ENCODE assay signal across 8 mouse cellular contexts in genomic region chr17:24839842-24840241, GRCm38 (mm10). TPM values are rescaled to one million over a fixed set of nuclear protein-coding genes. Genes with fewer than 3 reads are reported as not detected.
A peak's percentile ranks its signal among the peaks of the same experiment; 100 is the strongest.
DNase-seq lines count a peak whose midpoint lies in the region; ATAC-seq lines count a peak whose summit lies in the region.

Gene Hagh (plus strand): TSS chr17:24840143.

- no peaks in the 10 kb centered on the region for H3K27me3 ChIP-seq in neural tube, embryonic 11.5 days (ENCODE audit: control insufficient read depth, insufficient read depth, low read length)
- H3K27me3 ChIP-seq in embryonic facial prominence, embryonic 14.5 days (replicated peaks; ENCODE audit: control insufficient read depth, insufficient read depth, low read length): no peaks in the 10 kb centered on the region
- peaks cover 4% of the 10 kb centered on the region; the same call in 1 of the 2 replicates for H3K27me3 ChIP-seq in heart, embryonic 14.5 days (ENCODE audit: control insufficient read depth, insufficient read depth, low read length)
- H3K27me3 ChIP-seq in neural tube, embryonic 12.5 days (replicated peaks): peaks cover 3% of the 10 kb centered on the region; the same call in 1 of the 2 replicates

- no peaks in the 10 kb centered on the region for H3K9me3 ChIP-seq in neural tube, embryonic 11.5 days (ENCODE audit: control insufficient read depth, low read length)
- H3K9me3 ChIP-seq in embryonic facial prominence, embryonic 14.5 days (ENCODE audit: control insufficient read depth, low read length): no peaks in the 10 kb centered on the region
- no peaks in the 10 kb centered on the region for H3K9me3 ChIP-seq in heart, embryonic 14.5 days (ENCODE audit: control insufficient read depth, low read length)
- H3K9me3 ChIP-seq in neural tube, embryonic 12.5 days: no peaks in the 10 kb centered on the region

- no peaks in the 10 kb centered on the region for H3K36me3 ChIP-seq in neural tube, embryonic 11.5 days (ENCODE audit: control insufficient read depth, insufficient read depth, low read length)
- no peaks in the 10 kb centered on the region for H3K36me3 ChIP-seq in embryonic facial prominence, embryonic 14.5 days (ENCODE audit: control insufficient read depth, insufficient read depth, low read length)
- no peaks in the 10 kb centered on the region for H3K36me3 ChIP-seq in heart, embryonic 14.5 days (ENCODE audit: control insufficient read depth, insufficient read depth, low read length)
- H3K36me3 ChIP-seq in neural tube, embryonic 12.5 days: no peaks in the 10 kb centered on the region

- DNase-seq in neural tube, embryonic 11.5 days (ENCODE audit: low spot score): no peak
- no peak for DNase-seq in neural tube, embryonic 10.5 days (ENCODE audit: extremely low spot score, low spot score)
- peak; percentile 50 for DNase-seq in embryonic facial prominence, embryonic 14.5 days (ENCODE audit: low spot score)
- peak in 1 of 2 experiments; percentile 58 for DNase-seq in left cerebral cortex, postnatal 25 days (ENCODE audit: low spot score in 2 of 2)
- no peak for DNase-seq in cerebellum, adult 11-12 months
- DNase-seq in cerebellum, adult 8-10 months: no peak

- 69% methylated on average over 8 of the region's 8 CpGs for WGBS in neural tube, embryonic 11.5 days
- WGBS in embryonic facial prominence, embryonic 14.5 days: 60% methylated on average over 8 of the region's 8 CpGs
- 42% methylated on average over 8 of the region's 8 CpGs for WGBS in heart, embryonic 14.5 days
- WGBS in neural tube, embryonic 12.5 days: 71% methylated on average over 8 of the region's 8 CpGs

- H3K9ac ChIP-seq in neural tube, embryonic 11.5 days (ENCODE audit: low read length): no peak within 1 kb of the TSS
- H3K9ac ChIP-seq in embryonic facial prominence, embryonic 14.5 days (ENCODE audit: low read depth, low read length): no peak within 1 kb of the TSS
- H3K9ac ChIP-seq in heart, embryonic 14.5 days (ENCODE audit: low read length): no peak within 1 kb of the TSS
- H3K9ac ChIP-seq in neural tube, embryonic 12.5 days: no peak within 1 kb of the TSS

- no peak within 1 kb of the TSS for H3K4me3 ChIP-seq in neural tube, embryonic 11.5 days (ENCODE audit: low read depth, low read length)
- no peak within 1 kb of the TSS for H3K4me3 ChIP-seq in embryonic facial prominence, embryonic 14.5 days (ENCODE audit: low read depth, low read length)
- H3K4me3 ChIP-seq in heart, embryonic 14.5 days (ENCODE audit: control insufficient read depth in 1 of 2, insufficient read depth in 1 of 2, low read depth in 1 of 2, low read length in 2 of 2): no peak within 1 kb of the TSS
- no peak within 1 kb of the TSS for H3K4me3 ChIP-seq in neural tube, embryonic 12.5 days

- H3K4me1 ChIP-seq in neural tube, embryonic 11.5 days (ENCODE audit: control insufficient read depth, insufficient read depth, low read length): no peaks in the 10 kb centered on the region
- H3K4me1 ChIP-seq in embryonic facial prominence, embryonic 14.5 days (ENCODE audit: control insufficient read depth, insufficient read depth, low read length): no peaks in the 10 kb centered on the region
- 0 out of 4 replicates have a peak, but pooled peaks cover 0 to 2% of the 10 kb centered on the region in 2 experiments for H3K4me1 ChIP-seq in heart, embryonic 14.5 days (ENCODE audit: control insufficient read depth in 2 of 2, insufficient read depth in 2 of 2, low read length in 2 of 2)
- H3K4me1 ChIP-seq in neural tube, embryonic 12.5 days: no peaks in the 10 kb centered on the region

- intact Hi-C loops in left cerebral cortex, postnatal 25 days (cut with DNase I): no loop called here

- H3K27ac ChIP-seq in neural tube, embryonic 11.5 days (ENCODE audit: low read depth, low read length): no peak within 1 kb of the TSS
- H3K27ac ChIP-seq in embryonic facial prominence, embryonic 14.5 days (replicated peaks; ENCODE audit: low read depth, low read length): no peak within 1 kb of the TSS
- H3K27ac ChIP-seq in heart, embryonic 14.5 days (replicated peaks in 1 of 2; ENCODE audit: control insufficient read depth in 1 of 2, insufficient read depth in 1 of 2, low read depth in 2 of 2, low read length in 2 of 2): no peak within 1 kb of the TSS
- no peak within 1 kb of the TSS for H3K27ac ChIP-seq in neural tube, embryonic 12.5 days

- no peak for ATAC-seq in neural tube, embryonic 11.5 days (ENCODE audit: insufficient read depth, low FRiP score, low TSS enrichment)
- peak; percentile 47; the same call in 1 of the 2 replicates for ATAC-seq in embryonic facial prominence, embryonic 14.5 days (ENCODE audit: low read depth)
- no peak for ATAC-seq in heart, embryonic 14.5 days (ENCODE audit: insufficient number of reproducible peaks, insufficient read depth, low FRiP score, low read depth)
- no peak for ATAC-seq in neural tube, embryonic 12.5 days (ENCODE audit: low FRiP score, low read depth)

- H3K4me2 ChIP-seq in neural tube, embryonic 11.5 days (ENCODE audit: low read depth): no peak within 1 kb of the TSS
- H3K4me2 ChIP-seq in embryonic facial prominence, embryonic 14.5 days (ENCODE audit: low read depth, low read length): no peak within 1 kb of the TSS
- no peak within 1 kb of the TSS for H3K4me2 ChIP-seq in heart, embryonic 14.5 days (ENCODE audit: low read length)
- H3K4me2 ChIP-seq in neural tube, embryonic 12.5 days (replicated peaks): no peak within 1 kb of the TSS

RNA-seq across cellular contexts. Expression of gene Hagh, which starts in this region (rescaled TPM):
- polyA plus RNA-seq in neural tube, embryonic 11.5 days (2014; fragmentation: Nextera tagmentation; extraction: Ambion mirVana): 32.9 and 34.5 TPM in 2 replicates
- 40.6 and 43.3 TPM in 2 replicates for polyA plus RNA-seq in embryonic facial prominence, embryonic 14.5 days (2014; fragmentation: Nextera tagmentation; extraction: Ambion mirVana)
- polyA plus RNA-seq in heart, embryonic 14.5 days (2014; fragmentation: Nextera tagmentation; extraction: Ambion mirVana): 62.7 and 68.4 TPM in 2 replicates
- total RNA-seq in left cerebral cortex, postnatal 25 days (2021): 100 to 1,000 TPM; 133 to 141 TPM
- 37.5 and 40.0 TPM in 2 replicates for polyA plus RNA-seq in neural tube, embryonic 12.5 days (2016; fragmentation: Nextera tagmentation; extraction: Ambion mirVana)
